Mouse (Mus musculus) CH12.LX (cell line): ENCODE results near the gene Zfhx3. TPM values are rescaled to one million over a fixed set of nuclear protein-coding genes. Genes with fewer than 3 reads are reported as not detected.

Experiments
- DNase-seq: peaks from one replicate; pipeline ENCODE4 v3.0.0-alpha.2; 2013; ENCODE audit errors: extremely low read depth
- H3K27ac ChIP-seq: 2 replicates; pipeline ENCODE4 v1.5.1; 2012; ENCODE audit warnings: low read depth, mild to moderate bottlenecking, control low read depth, moderate library complexity; ENCODE audit not compliant: insufficient read depth
- H3K27me3 ChIP-seq: replicated peaks from 2 replicates; pipeline ENCODE3; 2012; ENCODE audit warnings: inconsistent platforms
- H3K36me3 ChIP-seq, 2 experiments: replicated peaks in 1 of 2; 2 replicates each; pipeline versions ENCODE3 to v1.6.1; 2012; ENCODE audit warnings: inconsistent platforms in 1 of 2, low read length in 1 of 2, mild to moderate bottlenecking in 1 of 2, mixed read lengths in 1 of 2, moderate library complexity in 1 of 2; ENCODE audit not compliant: control insufficient read depth in 1 of 2, insufficient read depth in 1 of 2
- H3K4me1 ChIP-seq, 2 experiments: 2 replicates each; pipeline ENCODE4 v1.6.1; 2012; ENCODE audit warnings: inconsistent platforms in 1 of 2, moderate library complexity in 1 of 2; ENCODE audit not compliant: insufficient read depth in 2 of 2, control insufficient read depth in 1 of 2
- H3K4me2 ChIP-seq: 2 replicates; pipeline ENCODE4 v1.6.1; 2012; ENCODE audit warnings: low read depth, mild to moderate bottlenecking, control low read depth; ENCODE audit not compliant: poor library complexity, insufficient read depth, severe bottlenecking
- H3K4me3 ChIP-seq, 3 experiments: fragments of 150-350 bp in 1 of 3; sonication (generic) in 1 of 3; replicated peaks in 1 of 3; 2 replicates each; pipeline versions ENCODE3 to v1.5.1; 2011 to 2012; ENCODE audit warnings: low read depth in 2 of 3, low read length in 2 of 3, mild to moderate bottlenecking in 2 of 3, moderate library complexity in 2 of 3, control low read depth in 1 of 3, improper control_type of control experiment in 1 of 3, inconsistent platforms in 1 of 3, mixed read lengths in 1 of 3; ENCODE audit not compliant: poor library complexity in 1 of 3
- H3K79me2 ChIP-seq: replicated peaks from 2 replicates; pipeline ENCODE4 v1.6.1; 2012; ENCODE audit warnings: mild to moderate bottlenecking, moderate library complexity; ENCODE audit not compliant: control insufficient read depth, poor library complexity, insufficient read depth, severe bottlenecking; ENCODE audit errors: extremely low read depth
- H3K9ac ChIP-seq: 2 replicates; pipeline ENCODE4 v1.6.1; 2012; ENCODE audit warnings: low read depth, mild to moderate bottlenecking, control low read depth, moderate library complexity; ENCODE audit not compliant: insufficient read depth
- H3K9me3 ChIP-seq: replicated peaks from 2 replicates; pipeline ENCODE3; 2012; ENCODE audit warnings: low read length, inconsistent platforms, mixed read lengths
- BHLHE40 ChIP-seq: IDR thresholded peaks from 2 replicates; pipeline ENCODE4 v1.6.1; 2011; ENCODE audit warnings: mild to moderate bottlenecking, low read depth, low read length, improper control_type of control experiment
- CHD2 ChIP-seq: IDR thresholded peaks from 2 replicates; pipeline ENCODE4 v1.6.1; 2011; ENCODE audit warnings: low read length, improper control_type of control experiment
- ELF1 ChIP-seq: IDR thresholded peaks from 2 replicates; pipeline ENCODE4 v1.6.1; 2014; ENCODE audit warnings: low read depth, mild to moderate bottlenecking, inconsistent platforms, low read length, improper control_type of control experiment
- EP300 ChIP-seq: IDR thresholded peaks from 2 replicates; pipeline ENCODE4 v1.6.1; 2011; ENCODE audit warnings: low read length, improper control_type of control experiment
- ETS1 ChIP-seq: conservative IDR thresholded peaks from 2 replicates; pipeline ENCODE4 v1.6.1; 2012; ENCODE audit warnings: low read depth, mild to moderate bottlenecking, inconsistent platforms, low read length, improper control_type of control experiment, moderate library complexity
- HCFC1 ChIP-seq: IDR thresholded peaks from 2 replicates; pipeline ENCODE4 v1.6.1; 2012; ENCODE audit warnings: low read depth, mild to moderate bottlenecking, inconsistent platforms, low read length, improper control_type of control experiment
- IRF4 ChIP-seq: IDR thresholded peaks from 2 replicates; pipeline ENCODE4 v1.6.1; 2014; ENCODE audit warnings: low read depth, mild to moderate bottlenecking, inconsistent platforms, low read length, improper control_type of control experiment
- JUND ChIP-seq: conservative IDR thresholded peaks from 2 replicates; pipeline ENCODE4 v1.6.1; 2011; ENCODE audit warnings: low read depth, low read length, improper control_type of control experiment
- KAT2A ChIP-seq: IDR thresholded peaks from 2 replicates; pipeline ENCODE4 v1.6.1; 2012; ENCODE audit warnings: low read length, improper control_type of control experiment, inconsistent platforms; ENCODE audit not compliant: insufficient replicate concordance
- MAFK ChIP-seq: IDR thresholded peaks from 2 replicates; pipeline ENCODE4 v1.6.1; 2011; ENCODE audit warnings: low read length, improper control_type of control experiment; ENCODE audit not compliant: insufficient replicate concordance
- MAX ChIP-seq: IDR thresholded peaks from 2 replicates; pipeline ENCODE4 v1.6.1; 2011; ENCODE audit warnings: low read length, improper control_type of control experiment
- MAZ ChIP-seq: IDR thresholded peaks from 2 replicates; pipeline ENCODE4 v1.6.1; 2012; ENCODE audit warnings: low read depth, mild to moderate bottlenecking, inconsistent platforms, low read length, improper control_type of control experiment, moderate library complexity
- POLR2AphosphoS2 ChIP-seq: IDR thresholded peaks from 2 replicates; pipeline ENCODE4 v1.6.1; 2011; ENCODE audit warnings: low read depth, low read length, improper control_type of control experiment
- RAD21 ChIP-seq: IDR thresholded peaks from 2 replicates; pipeline ENCODE4 v1.6.1; 2011; ENCODE audit warnings: low read depth, mild to moderate bottlenecking, low read length, improper control_type of control experiment, moderate library complexity
- SIN3A ChIP-seq: IDR thresholded peaks from 2 replicates; pipeline ENCODE4 v1.6.1; 2012; ENCODE audit warnings: low read length, improper control_type of control experiment, inconsistent platforms
- SMC3 ChIP-seq: IDR thresholded peaks from 2 replicates; pipeline ENCODE4 v1.6.1; 2011; ENCODE audit warnings: low read depth, low read length, improper control_type of control experiment
- TBP ChIP-seq: conservative IDR thresholded peaks from 2 replicates; pipeline ENCODE4 v1.6.1; 2011; ENCODE audit warnings: low read depth, low read length, improper control_type of control experiment
- TCF12 ChIP-seq: IDR thresholded peaks from 2 replicates; pipeline ENCODE4 v1.6.1; 2014; ENCODE audit warnings: low read depth, mild to moderate bottlenecking, inconsistent platforms, low read length, improper control_type of control experiment
- UBTF ChIP-seq: IDR thresholded peaks from 2 replicates; pipeline ENCODE4 v1.6.1; 2012; ENCODE audit warnings: low read depth, mild to moderate bottlenecking, inconsistent platforms, low read length, improper control_type of control experiment, moderate library complexity
- USF1 ChIP-seq: IDR thresholded peaks from 2 replicates; pipeline ENCODE4 v1.6.1; 2014; ENCODE audit warnings: low read depth, mild to moderate bottlenecking, inconsistent platforms, low read length, improper control_type of control experiment
- USF2 ChIP-seq: conservative IDR thresholded peaks from 2 replicates; pipeline ENCODE4 v1.6.1; 2011; ENCODE audit warnings: low read depth, low read length, improper control_type of control experiment
- ZKSCAN1 ChIP-seq: IDR thresholded peaks from 2 replicates; pipeline ENCODE4 v1.6.1; 2012; ENCODE audit warnings: low read depth, inconsistent platforms, low read length, improper control_type of control experiment, borderline replicate concordance
- ZMIZ1 ChIP-seq: IDR thresholded peaks from 2 replicates; pipeline ENCODE4 v1.6.1; 2012; ENCODE audit warnings: low read depth, mild to moderate bottlenecking, inconsistent platforms, low read length, improper control_type of control experiment
- dilution Hi-C: fragments of 300-500 bp; cut with MboI; formaldehyde crosslinking; loops from 2 replicates; pipeline ENCODE4 v1.14.3; 2020; ENCODE audit warnings: low sequenced_read_pairs; ENCODE audit not compliant: extremely low pct_unique_long_range_greater_than_20kb, extremely low pct_ligation_motif_present
- in situ Hi-C: fragments of 300-500 bp; cut with MboI; formaldehyde crosslinking; loops from 3 replicates; pipeline ENCODE4 v1.14.3; 2019; ENCODE audit warnings: low sequenced_read_pairs, low pct_ligation_motif_present, low pct_unique_long_range_greater_than_20kb, mixed read lengths
- polyA plus RNA-seq: library from polyadenylated mRNA; unstranded; fragments of >175 nt; gene quantifications from 2 replicates; pipeline ENCODE4 v1.2.1, GENCODE M21; 2012; ENCODE audit warnings: low read depth; ENCODE audit not compliant: insufficient read length
- total RNA-seq, 2 experiments: library from RNA; depleted of rRNA; stranded (reverse); fragments of 300-350 nt in 1 of 2; fragments of >200 nt in 1 of 2; gene quantifications; 2 replicates each; pipeline ENCODE4 v1.2.3; 2012 to 2014

Gene Zfhx3
- total and polyA plus RNA-seq, 3 experiments: 0.05 to 0.76 (median 0.68) TPM

DNA sequence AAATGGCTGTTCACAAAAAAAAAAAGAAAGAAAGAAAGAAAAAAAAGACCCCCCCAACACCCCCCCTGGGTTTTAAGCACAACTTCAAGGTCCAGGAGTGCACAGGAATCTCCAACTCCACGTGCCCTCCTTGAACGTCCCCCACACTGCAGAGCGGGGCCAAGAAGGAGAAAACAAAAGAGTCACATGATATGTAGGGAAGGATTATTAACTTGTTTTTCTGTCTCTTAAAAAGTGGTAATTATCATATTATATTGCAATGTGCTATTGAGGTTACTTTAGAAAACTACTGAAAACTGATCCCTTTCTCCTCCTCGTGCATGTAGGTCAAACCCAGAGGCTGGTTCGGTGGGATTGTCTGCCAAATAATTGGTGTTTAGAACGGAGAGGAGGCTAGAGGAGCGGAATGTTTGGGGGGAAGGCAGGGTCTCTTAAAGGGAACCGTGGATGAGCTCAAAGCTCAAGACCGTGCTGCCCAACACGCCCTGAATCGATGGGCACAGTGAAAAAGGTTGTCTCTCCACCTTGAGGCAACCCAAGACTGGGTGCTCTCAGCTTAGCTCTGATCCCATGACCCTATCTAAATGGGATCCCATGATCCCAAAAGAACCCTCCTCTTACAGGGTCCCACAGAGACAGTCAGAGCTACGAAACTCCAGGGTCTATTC is 612.3 kb downstream of the Zfhx3 start:
- no peaks in the 10 kb centered on the region for H3K79me2 ChIP-seq
- TF ChIP-seq MAFK (no peak), USF2 (no peak), EP300 (no peak), USF1 (no peak), IRF4 (no peak), JUND (no peak), ETS1 (no peak), SIN3A (no peak), TBP (no peak), ZMIZ1 (no peak), KAT2A (no peak), SMC3 (no peak), CHD2 (no peak), MAX (no peak), MAZ (no peak), UBTF (no peak), RAD21 (no peak)
- no peaks in the 10 kb centered on the region for H3K9me3 ChIP-seq
- H3K27ac ChIP-seq: no peak overlapping the region
- H3K4me3 ChIP-seq: no peak overlapping the region
- in situ Hi-C loops: no loop called here
- no peak overlapping the region for H3K9ac ChIP-seq
- no peaks in the 10 kb centered on the region for H3K4me1 ChIP-seq
- no peaks in the 10 kb centered on the region for H3K27me3 ChIP-seq
- H3K4me2 ChIP-seq: no peak overlapping the region
- no peaks in the 10 kb centered on the region for H3K36me3 ChIP-seq
- DNase-seq: no peak
- dilution Hi-C loops: no loop called here

DNA sequence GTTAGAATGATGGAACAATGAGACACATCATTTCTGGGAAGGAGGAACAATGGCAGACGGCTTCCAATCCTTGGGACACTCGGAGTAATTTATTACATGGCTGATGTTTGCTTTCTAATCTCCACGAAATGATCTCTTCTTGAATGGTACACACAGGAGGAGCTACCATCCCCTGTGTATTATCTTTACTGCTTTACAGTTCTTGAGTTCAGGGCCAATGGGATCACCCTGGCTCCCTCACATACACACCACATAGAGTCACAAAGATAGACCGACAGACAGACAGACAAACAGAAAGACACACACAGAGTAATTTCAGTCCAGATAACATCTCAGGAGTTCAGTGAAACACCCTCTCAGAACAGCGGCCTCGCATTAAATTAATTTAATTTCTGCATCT is 621.0 kb downstream of the Zfhx3 start:
- dilution Hi-C loops (no loop called here), in situ Hi-C loops (no loop called here)
- H3K9ac ChIP-seq: no peak overlapping the region
- no peak overlapping the region for H3K27ac ChIP-seq
- no peaks in the 10 kb centered on the region for H3K9me3 ChIP-seq
- no peak for TF ChIP-seq TCF12
- TF ChIP-seq ELF1: no peak
- TF ChIP-seq POLR2AphosphoS2: no peak
- TF ChIP-seq ZKSCAN1: no peak
- TF ChIP-seq HCFC1: no peak
- TF ChIP-seq MAX: no peak
- TF ChIP-seq BHLHE40: no peak
- no peak for DNase-seq
- no peak overlapping the region for H3K4me2 ChIP-seq
- H3K27me3 ChIP-seq: no peaks in the 10 kb centered on the region
- no peaks in the 10 kb centered on the region for H3K36me3 ChIP-seq
- no peaks in the 10 kb centered on the region for H3K79me2 ChIP-seq
- H3K4me3 ChIP-seq: no peak overlapping the region
- no peaks in the 10 kb centered on the region for H3K4me1 ChIP-seq
